Comparison of ENCODE assay signal across 11 mouse cellular contexts in the genomic region with DNA sequence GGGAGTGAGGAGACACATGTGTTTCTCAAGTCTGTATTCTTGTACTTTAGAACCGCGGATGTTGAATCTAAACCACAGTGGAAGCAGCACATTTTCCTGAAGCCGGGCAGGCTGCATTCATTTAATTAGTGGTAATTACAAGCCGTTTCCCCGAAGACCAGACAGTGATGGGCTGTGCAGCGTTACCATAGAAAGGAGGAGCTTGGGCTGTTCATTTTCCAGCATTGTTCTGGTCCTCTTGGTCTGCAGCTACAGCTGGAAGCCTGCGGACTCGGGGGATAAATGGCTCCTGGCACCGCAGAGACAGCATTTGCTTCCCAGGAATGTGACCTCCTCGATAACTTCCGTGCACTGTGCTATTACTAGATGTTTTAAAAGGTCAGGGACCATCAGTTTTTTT. TPM values are rescaled to one million over a fixed set of nuclear protein-coding genes. Genes with fewer than 3 reads are reported as not detected.
DNase-seq lines count a peak whose midpoint lies in the region; ATAC-seq and TF ChIP-seq lines count a peak whose summit lies in the region.
"Had no signal": no experiment of that assay in that cellular context is flagged by ENCODE, and none has a peak within 500 bp of the region (broad histone marks: within the 10 kb centered on the region; RNA-seq: fewer than 3 reads in every experiment).

No protein-coding gene starts in this region.

- no peaks in the 10 kb centered on the region for H3K9me3 ChIP-seq in lung, embryonic 14.5 days (ENCODE audit: low read depth, low read length)
- H3K9me3 ChIP-seq in forebrain, embryonic 13.5 days (replicated peaks) = no peaks in the 10 kb centered on the region

- H3K9ac ChIP-seq in lung, embryonic 14.5 days = no peak overlapping the region
- H3K9ac ChIP-seq in forebrain, embryonic 13.5 days = no peak overlapping the region

- no peaks in the 10 kb centered on the region for H3K27me3 ChIP-seq in lung, embryonic 14.5 days (ENCODE audit: insufficient read depth, low read length)
- peaks cover 23% of the 10 kb centered on the region for H3K27me3 ChIP-seq in forebrain, embryonic 13.5 days

- no peak for ATAC-seq in lung, embryonic 14.5 days (ENCODE audit: insufficient read depth)
- peak; percentile 51; the same call in 1 of the 2 replicates for ATAC-seq in forebrain, embryonic 13.5 days

- H3K36me3 ChIP-seq in lung, embryonic 14.5 days (ENCODE audit: insufficient read depth) = no peaks in the 10 kb centered on the region
- no peaks in the 10 kb centered on the region for H3K36me3 ChIP-seq in forebrain, embryonic 13.5 days (ENCODE audit: poor library complexity, severe bottlenecking)

- TF ChIP-seq CTCF in lung, embryonic 14.5 days (IDR thresholded peaks at IDR 0.05; ENCODE audit: low read depth) = no peak
- TF ChIP-seq CTCF in left cerebral cortex, adult 2 months (IDR thresholded peaks at IDR 0.05) = no peak

- no peak overlapping the region for H3K27ac ChIP-seq in lung, embryonic 14.5 days (ENCODE audit: low read depth)
- H3K27ac ChIP-seq in forebrain, embryonic 13.5 days = no peak overlapping the region
- no peak overlapping the region for H3K27ac ChIP-seq in left cerebral cortex, adult 2 months

- peak; percentile 11 for DNase-seq in lung, embryonic 14.5 days
- DNase-seq in lung, postnatal 4 days = no peak
- peak; percentile 47 for DNase-seq in mesoderm, embryonic 11.5 days (ENCODE audit: low read depth, low spot score)
- DNase-seq in liver = no peak
- DNase-seq in left cerebral cortex, adult 2 months (ENCODE audit: extremely low spot score in 1 of 2, low spot score in 2 of 2) = no peak
- no peak for DNase-seq in cerebellum, postnatal 4 days (ENCODE audit: low spot score in 2 of 2)
- no peak for DNase-seq in spleen, postnatal 10 days (ENCODE audit: low spot score in 2 of 2)
- DNase-seq: lung, postnatal 14 days had no signal

- no peak overlapping the region for H3K4me3 ChIP-seq in lung, embryonic 14.5 days (ENCODE audit: low read depth, low read length)
- no peak overlapping the region; the same call in 1 of the 2 replicates for H3K4me3 ChIP-seq in forebrain, embryonic 13.5 days
- H3K4me3 ChIP-seq in left cerebral cortex, adult 2 months = no peak overlapping the region

- H3K4me2 ChIP-seq in lung, embryonic 14.5 days = no peak overlapping the region
- peak overlapping the region; percentile 46 for H3K4me2 ChIP-seq in forebrain, embryonic 13.5 days

- no peaks in the 10 kb centered on the region for H3K4me1 ChIP-seq in lung, embryonic 14.5 days (ENCODE audit: insufficient read depth)
- peaks cover 7% of the 10 kb centered on the region for H3K4me1 ChIP-seq in forebrain, embryonic 13.5 days

- intact Hi-C loops in left cerebral cortex, adult 2 months (cut with DNase I) = no loop called here

- 16% methylated on average over 11 of the region's 11 CpGs for WGBS in lung, embryonic 14.5 days
- WGBS in forebrain, embryonic 13.5 days = 6% methylated on average over 11 of the region's 11 CpGs

RNA-seq across cellular contexts. Expression of a gene that starts 37.6 kb away (rescaled TPM):
- polyA plus RNA-seq in lung, embryonic 14.5 days (2014; fragmentation: Nextera tagmentation; extraction: Ambion mirVana) = not detected in 2 replicates
- 3.7 and 10.3 TPM in 2 replicates for polyA plus RNA-seq in forebrain, embryonic 13.5 days (2015; fragmentation: Nextera tagmentation; extraction: Ambion mirVana)
- total RNA-seq in left cerebral cortex, adult 2 months (2021) = under 1 TPM in 1 of 2 experiments, not detected in 1; 0.65 TPM
- polyA plus RNA-seq: heart, embryonic 14.5 days; testis, adult 2 months had no signal

Comparison
In these comparisons a context has a peak if more than half of its experiments do, and no peak if none do; other contexts are left out.
1. DNase-seq: peak in lung, embryonic 14.5 days (single experiment) and mesoderm, embryonic 11.5 days (single experiment); none in lung, postnatal 4 days (0 of 2), liver (single experiment), left cerebral cortex, adult 2 months (0 of 2), cerebellum, postnatal 4 days (0 of 2) and spleen, postnatal 10 days (0 of 2).